Mouse (Mus musculus) neural tube, embryonic 10.5 days (tissue): Measurements from ENCODE around the gene Ccnd2.
A peak's percentile ranks its signal among the peaks of the same experiment; 100 is the strongest.

Experiments used
- DNase-seq: peaks from one replicate; pipeline ENCODE4 v3.0.0-alpha.2; 2017; ENCODE audit warnings: low spot score; ENCODE audit errors: extremely low spot score

Ccnd2 gene

DNA sequence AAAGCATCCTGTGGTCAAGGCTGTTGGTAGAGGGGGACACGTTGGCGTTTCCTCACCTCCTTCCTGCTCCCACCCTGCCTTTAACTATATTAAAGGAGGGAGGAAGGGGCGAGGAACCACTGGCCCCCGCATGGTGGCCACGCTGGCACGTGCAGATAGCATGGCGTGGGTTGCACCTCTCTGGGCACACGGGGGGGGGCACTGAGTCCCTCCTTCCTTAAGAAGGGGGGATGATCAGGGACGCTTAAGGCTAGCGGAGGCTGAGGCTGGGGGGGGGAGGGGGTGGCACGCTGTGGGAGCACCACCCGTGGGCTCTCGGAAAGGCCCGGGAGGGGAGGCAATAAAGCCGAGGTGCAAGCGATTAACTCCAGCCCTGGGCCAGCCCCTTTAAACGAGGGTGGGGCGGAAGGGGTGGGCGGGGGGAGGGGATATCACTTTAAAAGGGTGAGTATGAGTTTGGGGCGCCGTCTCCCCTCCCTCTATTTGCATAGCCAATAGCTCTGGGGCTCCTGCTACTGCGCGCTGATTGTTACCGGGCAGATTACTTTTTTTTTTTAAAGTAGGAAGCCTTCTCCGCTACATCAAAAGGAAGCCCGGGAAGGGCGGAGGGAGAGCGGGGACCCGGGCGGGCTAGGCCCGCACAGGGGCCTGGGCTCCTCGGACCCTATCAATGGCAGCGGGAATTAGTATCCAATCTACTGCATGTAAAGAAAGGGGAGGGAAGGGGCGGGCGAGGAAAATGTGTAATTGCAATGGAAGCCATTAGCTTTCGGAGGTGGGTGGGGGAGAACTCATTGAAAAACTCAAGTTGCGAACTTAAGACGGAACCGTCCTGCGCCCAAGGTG is at the start of gene Ccnd2:
Gene Ccnd2, minus strand, starts transcription at position 88 of the 846 bp plus-strand sequence.
- peak; percentile 82 for DNase-seq

DNA sequence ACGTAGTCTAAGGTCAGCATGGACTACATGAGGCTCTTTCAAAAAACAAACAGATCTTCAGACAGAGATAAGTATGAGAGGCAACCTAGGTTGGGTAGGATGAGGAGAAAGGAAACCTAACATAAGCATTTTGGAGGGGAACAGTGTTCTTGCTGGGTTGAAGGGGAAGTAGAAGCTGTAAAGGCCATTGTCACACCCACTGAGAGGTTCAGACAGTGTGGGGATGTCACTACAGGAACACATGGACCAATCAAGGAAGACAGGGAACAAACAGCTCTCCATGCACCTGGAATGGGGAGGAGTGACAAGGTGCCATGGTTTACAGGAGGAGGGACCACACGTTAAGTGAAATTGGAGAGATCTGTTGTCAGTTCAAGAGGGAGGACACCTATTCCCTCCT is 45.0 kb upstream of the Ccnd2 start:
- DNase-seq: no peak

DNA sequence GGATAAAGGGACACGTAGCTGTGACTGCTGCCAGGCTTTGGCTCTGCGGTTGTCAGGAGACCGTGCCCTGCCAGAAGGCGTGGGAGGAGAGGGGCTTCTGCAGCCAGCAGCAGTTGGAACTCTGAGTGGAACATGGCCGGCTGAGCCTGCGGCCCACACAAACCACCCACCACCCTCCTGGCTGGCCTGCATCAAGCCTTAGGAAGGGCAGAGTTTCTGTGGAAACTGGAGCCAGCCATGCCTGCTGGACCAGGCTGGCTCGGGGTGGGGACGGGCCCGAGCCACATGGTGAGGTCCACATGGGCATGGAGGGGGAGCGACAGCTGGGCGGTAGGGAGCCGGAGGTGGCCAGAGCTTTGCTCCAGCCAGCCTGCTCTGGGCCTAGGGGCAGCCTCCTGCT is 29.3 kb upstream of the Ccnd2 start:
- DNase-seq: no peak

DNA sequence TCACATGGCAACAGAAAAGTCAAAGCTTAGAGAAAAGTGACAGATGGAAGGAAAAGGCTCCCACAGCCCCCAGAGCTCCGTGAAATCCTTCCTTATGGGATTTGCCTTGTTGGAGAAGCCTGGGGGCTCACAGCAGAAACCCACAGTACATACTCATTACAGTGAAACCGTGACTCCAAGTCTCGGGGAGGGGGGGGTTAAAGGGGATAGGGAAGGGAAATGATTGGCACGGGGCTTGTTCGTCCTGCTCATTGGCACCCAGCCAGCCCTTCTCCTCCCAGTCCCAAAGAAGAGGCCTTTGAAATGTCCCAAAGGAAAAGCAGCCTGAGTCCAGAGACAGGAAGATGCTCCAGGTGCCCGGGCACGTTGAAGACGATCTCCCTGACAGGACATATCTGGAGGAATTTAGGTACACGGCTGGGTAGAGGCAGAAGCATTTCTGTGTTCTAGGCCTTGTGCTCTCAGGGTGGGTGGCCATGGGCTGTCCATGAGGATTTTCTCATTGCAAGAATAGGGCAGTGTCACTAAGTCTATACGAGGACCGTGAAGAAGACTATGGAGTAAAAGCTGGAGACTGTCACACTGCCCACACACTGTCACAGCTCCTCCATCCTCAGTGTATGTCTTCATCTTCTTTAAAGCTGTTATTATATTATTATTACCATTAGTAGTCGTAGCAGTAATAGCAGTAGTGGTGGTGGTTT is 27.2 kb upstream of the Ccnd2 start:
- no peak for DNase-seq

DNA sequence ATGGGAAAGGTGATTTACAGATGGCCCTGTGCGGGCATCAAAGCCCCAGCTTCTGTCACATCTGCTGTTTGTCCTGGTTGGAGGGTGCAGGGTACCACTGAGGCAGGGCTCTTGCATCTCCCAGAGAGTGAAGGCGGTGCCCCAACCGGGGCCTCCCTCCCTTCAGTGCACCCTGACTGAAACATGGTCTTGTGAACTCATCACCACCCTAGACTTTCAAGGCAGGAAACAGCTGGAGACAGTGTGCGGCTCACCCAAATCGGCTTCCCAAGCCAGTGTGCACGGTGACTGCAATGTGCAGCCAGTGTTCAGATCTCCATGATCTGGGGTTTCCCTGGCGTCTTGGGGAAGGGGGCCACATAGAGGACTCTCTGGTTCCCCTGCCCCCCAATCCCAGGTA is 26.0 kb upstream of the Ccnd2 start:
- DNase-seq: peak; percentile 18

DNA sequence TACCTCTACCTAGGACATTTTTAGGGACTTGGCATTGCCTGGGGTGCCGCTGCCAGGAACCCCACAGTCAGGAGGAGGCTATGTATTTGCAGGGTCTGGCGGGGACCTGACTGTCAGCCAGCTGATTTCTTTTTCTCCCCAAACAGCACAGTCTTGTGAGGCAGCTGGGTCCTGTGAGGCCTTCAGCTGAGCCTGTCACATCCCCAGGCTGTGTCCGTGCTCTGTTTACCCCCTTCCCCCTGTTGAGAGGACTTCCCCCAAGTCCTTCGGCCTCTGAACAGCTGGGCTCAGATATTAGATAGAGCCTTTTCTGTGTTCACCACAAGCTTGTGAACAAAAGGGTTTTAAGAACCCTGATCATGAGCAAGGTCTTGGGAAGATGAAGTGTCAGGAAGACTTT is 25.4 kb upstream of the Ccnd2 start:
- no peak for DNase-seq

DNA sequence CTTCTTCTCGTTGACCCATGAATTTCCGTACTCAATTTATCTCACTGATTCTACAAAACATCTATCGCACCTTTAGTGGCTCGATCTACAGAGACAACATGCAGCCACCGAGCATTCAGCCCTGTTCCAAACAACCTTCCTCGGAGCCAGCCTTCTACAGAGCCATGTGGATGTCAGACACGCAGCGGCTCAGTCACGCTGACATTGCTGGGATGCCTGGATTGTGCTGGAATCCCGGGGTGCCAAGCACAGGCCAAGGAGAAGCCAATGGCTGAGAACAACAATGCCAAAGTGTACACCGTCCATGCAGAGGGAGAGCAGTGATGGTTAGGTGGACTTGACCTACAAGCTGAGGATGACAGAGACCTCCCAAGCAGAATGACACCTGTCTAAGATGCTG is 20.5 kb upstream of the Ccnd2 start:
- DNase-seq: no peak

DNA sequence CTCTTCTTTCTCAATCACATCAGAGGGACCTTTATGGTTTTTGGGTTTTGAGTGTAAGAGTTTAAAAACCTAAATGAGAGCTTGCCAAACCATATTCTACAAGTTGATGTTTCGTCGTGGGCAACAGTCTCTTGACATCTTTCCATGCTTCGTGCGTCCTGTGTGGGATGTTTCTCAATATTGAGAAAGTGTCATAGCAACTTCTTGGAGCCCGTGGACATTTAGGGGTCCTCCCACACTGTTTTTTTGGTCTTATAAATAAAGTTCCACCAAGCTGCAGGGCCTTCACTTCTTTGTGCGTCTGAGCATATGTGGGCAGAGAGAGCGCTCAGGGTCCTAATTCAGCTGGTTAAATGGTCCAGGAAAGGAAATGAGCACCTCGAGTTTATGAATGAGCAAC is 18.7 kb upstream of the Ccnd2 start:
- DNase-seq: no peak

DNA sequence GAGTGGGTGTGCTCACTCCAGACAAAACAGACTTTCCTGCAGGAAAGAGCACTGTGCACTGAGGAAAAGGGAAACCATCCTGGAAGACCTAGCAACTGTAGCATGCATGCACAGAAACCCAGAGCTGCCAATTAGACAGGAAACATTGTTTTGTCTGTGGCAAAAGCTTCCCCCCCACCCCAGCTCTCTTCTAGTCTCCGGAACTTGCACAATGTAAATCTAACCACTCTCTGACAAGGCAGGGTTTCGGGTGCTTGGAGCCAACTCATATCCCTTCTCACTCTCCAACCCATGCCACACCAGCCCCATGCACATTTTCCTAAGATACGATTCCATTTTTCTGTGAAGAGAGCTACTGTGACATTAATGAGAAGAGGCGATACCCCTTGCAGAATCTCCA is 13.7 kb upstream of the Ccnd2 start:
- DNase-seq: no peak

DNA sequence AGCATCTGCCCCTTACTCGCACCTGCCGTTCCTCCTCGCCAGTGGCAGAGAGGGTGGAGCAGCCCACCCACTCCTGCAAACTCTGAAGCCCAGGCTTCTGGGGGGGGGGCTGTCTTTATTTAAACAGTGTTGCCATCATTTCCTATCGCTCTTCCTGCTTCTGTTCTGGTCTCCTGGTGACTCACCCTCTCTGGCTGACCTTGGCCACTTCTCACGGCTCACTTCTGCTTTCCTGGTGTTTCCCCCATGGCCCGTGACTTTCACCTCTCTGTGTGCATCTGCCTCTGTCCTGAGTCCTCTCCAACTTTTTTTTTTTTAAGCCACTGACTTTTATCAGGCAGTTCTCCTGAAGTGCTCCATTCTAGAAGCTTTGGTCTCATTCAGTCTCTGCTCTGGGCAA is 10.8 kb upstream of the Ccnd2 start:
- DNase-seq: no peak

DNA sequence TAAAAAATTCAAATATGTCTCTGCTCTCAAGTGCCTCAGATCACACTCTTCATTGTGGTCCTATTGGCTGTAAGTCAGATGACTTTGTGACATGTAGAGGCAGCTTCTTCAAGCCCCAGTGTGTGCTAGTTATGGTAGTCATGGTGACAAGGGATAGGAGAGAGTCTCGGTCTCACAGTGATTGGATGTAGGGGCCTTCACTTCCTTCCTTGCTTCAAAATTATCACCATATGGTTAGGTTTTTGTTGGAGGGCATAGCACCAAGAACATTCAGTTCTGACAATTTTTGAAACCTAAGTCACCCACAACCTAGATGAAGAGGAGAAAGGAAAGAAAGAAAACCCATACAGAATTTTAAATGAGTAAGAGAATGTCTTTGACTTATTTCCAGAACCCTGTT is 5.3 kb upstream of the Ccnd2 start:
- no peak for DNase-seq

DNA sequence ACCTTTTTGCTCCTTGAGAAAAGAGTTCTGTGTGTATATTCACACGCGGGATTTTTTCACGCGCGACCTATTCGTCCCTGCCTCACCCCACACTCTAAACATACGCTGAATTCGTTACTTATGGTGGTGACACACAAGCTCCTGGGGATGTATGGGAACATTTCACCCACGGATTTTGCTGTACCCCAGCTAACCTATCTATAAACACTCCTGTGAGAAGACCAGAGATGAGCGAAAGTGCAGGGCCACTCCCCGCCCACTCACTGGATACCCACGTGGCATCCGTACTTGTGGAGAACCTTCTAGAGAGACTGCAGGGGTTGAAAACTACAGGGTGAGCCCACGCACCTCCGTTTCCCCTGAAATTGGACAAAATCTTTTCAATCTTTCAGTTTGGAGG is 3.5 kb upstream of the Ccnd2 start:
- peak; percentile 37 for DNase-seq

DNA sequence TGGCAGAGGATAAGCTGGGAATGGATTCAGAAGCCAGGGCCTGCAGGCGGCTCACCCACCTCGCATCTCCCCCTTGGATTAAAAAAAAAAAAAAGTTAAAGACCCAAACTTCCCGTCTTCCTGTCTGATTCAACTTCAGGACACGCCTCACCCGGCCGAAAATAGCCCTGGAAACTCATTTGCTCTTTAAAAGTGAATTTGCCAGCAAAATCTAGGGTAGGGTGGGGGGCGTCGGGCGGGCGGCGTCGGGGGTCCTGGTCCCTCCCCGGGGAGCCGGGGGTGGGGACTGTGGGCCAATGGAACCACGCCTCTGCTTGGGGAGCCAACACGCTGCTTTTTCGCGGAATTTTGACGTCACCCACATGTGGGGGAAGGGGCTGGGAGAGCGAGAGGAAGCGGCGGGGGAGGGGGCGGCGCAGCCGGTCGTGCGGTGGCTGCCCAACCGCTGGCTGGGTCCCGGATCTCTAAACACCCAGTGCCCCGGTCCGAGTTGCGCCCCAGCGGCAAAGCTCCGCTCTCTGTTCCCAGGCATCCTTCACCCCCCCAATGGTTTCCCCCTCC is 2.8 kb upstream of the Ccnd2 start:
- peak; percentile 88 for DNase-seq

DNA sequence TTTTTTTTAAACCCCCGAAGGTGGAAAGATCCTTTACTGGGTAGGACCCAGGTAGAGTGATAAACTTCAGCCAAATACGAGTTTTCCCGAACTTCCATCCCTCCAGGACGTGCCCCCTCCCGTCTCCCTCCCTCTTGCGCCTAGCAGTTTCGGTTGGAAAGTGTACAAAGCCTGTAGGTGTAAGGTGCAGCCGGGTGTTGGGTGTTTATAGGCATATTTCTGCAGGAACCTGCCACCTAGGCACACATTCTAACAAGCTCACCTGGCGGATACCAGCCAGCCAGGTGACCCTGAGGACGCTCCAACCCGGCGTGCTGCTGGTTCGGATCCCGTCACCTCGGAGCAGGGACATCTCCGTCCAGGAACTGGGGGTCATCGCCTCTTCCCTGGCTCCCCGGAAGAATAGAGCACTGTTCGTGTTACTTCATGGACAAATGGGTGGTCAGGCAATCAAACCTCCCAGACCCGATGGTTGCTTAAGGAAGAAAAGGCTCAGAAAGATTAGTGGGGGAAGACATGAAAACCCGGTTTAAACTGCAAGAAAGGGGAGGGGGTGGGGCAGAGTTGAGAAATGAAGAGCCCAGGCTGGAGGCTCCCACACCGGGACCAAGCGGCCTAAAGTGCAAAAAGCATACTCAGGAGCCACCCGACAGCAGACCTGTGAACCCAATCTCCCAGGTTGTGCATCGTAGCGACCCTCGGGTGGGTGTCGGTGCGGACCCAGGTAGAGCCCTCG is 2.1 kb upstream of the Ccnd2 start:
- DNase-seq: peak; percentile 45

DNA sequence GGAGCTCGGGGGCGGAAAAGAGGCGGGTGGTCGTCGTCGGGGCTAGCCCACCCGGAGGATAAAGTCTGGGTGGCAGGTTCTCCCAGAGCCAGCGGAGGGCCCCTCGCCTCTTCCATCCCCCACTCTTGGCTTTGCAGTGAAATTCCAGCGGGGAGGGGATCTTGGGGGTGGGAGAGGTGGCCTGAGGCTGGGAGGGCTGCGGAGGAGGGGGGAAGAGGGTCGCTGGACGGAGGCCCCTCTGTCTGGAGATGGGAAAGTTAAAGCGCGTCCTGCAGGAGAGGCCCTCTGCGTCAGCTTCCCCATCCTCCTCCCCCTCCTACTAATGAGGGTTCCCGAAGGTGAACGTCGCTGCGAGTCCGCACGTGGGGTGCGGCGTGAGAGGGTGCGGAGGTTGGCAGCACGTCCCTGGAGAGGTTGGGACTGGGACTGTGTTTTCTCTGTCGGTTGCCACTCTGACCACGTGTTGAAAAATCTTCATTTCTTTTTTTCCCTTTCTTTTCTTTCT is 1.4 kb upstream of the Ccnd2 start:
- peak; percentile 78 for DNase-seq

DNA sequence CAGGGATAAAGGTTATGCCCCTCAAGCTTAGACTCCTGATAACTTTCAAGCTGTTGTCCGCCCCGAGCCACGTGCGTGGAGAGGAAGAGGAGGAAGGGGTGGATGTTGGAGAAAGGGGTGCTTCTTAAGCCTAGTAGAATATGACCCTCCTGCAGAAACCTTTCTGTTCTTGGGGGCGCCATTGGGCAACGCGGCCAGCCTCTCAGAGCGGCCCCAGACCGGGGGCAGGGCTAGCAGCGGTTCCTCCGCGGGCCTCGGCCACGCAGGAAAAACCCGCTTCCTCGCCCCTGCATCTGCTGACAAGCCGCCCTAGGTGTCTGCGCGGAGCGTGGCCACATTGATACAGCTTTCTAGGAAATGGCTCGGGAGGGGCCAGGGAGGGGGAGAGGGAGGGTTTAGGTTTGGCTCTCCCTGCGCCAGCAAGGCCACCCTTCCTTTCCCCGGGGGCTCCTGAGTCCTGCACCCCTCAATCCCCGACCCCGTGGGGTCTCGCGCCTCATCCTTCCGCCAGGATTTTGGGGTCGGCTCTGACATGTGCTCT is 358 bp downstream of the Ccnd2 start:
- peak; percentile 76 for DNase-seq

DNA sequence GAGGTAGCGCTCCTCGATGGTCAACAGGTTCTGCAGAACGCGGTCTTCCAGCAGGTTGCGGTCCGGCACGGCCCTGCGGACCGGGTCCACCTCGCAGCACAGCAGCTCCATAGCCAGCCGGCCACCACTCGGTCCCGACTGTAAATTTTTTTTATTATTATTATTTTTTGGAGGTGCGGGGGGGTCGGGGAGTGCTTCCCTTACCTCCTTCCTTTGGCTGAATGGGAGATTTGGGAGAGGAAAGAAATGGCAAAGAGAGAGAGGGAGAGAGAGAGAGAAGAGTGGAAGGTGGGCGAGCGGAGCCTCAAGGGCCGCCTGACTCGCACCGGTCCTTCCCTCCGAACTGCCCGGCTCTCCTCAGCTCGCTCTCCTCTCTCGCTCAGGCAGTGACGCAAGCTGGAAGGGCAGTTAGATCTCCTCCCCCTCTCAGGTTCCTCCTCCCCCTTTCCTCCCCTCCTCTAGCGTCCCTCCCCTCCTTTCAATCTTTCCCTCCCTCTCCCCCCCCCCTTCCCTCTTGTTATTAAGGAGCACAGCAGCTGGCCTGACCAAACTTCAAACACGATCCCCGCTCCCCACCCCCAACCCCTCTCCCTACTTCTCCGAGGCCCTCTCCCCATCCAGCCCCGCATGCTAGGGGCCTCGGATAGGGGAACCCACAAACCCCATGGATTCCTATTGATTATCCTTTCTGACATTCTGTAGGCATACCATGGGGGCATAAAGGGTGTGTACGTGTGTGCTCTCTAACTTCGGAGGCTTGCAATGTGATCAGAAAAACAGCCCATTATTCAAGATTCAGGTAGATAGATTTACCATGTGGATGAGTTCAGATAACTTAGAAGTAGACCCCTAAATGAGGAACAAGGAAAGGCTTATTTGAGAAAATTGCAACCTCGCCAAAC is 1.1 kb downstream of the Ccnd2 start:
- DNase-seq: peak; percentile 83

DNA sequence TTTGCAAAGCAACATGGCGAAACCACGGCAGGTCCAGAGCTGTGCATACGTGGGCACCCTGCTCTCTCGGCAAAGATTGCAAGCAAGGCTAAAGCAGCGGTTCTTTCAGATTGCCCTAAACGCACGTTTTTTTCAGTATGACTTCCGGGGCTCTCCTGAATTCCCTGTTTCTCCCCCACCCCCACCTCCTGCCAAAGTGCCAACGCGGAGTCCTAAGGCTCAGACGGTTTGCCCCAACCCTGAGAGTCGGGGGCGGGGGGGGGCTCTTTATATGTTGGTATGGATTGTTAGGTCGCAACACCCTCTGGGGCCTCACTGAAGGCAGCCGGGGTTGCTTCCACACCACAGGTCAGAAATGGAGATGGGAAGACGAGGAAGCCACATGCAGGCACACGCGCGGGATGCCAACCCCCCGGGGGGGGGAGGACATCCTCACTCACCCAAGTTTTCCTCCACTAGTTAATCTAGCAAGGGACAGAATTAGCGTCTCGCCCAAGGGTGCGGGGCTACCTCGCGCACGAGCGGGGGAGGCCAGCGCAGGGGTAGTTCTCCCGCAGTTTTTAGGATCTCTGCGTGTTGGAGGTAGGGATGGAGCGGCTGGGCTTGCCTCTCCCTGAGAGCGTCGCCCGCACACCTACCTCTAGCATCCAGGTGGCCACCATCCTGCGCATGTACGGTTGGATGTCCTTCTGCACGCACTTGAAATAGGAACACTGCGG is 1.9 kb downstream of the Ccnd2 start:
- DNase-seq: peak; percentile 67

DNA sequence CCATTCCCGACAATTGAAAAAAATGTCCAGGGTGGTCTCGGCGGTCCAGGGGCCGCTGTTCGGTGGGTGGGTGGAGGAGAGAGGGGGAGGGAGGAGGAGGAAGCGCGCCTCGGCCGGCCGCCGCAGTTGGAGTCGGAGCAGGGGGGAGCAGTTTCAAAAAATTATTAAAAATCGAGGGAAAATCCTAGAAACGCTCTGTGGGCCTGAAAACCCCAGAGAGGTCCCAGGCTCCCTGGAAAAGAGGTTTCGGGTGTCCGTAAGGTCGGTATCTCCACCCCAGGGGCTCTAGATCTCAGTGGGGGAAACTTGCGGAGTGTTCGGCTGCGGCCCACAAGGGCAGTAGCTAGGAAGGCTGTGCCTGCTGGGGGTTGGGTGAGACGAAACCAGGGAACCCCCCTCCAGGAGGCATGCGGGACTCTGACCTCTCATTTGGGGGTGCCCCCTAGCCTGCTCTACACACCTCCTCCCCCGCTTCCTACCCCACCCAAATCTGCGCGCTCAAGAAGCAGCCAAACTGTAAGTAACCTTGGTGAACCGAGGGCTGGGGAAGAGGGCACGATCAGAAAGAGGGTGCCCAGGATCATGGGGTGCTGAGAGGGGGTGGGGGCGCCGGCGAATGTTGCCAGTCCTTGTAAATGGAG is 2.6 kb downstream of the Ccnd2 start:
- peak; percentile 66 for DNase-seq
